Mouse (Mus musculus): Measurements from ENCODE around the gene Adipor2.

Gene Adipor2

GRCm38 (mm10) chr6:119420357-119420756, 2.9 kb upstream of the Adipor2 start:
- no peak for DNase-seq (ENCODE audit: low spot score in 2 of 2)

DNA sequence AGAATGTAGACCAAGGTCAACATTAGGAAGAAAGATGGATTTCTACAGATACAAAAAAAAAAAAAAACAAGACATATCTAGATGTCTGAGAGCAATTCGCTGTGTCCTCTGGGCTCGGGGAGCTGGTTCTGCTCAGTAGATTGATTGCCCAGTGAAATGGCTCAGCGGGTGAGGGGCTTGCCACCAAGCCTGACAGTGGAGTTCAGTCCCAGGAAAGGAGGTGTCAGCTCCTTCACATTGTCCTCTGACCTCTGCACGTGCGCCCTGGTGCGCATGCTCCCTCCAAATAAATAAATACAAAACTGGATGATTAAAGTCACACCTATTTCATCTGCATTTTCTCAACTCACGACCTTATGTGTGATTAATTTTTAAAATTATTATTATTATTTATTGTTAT, 1.9 kb upstream of the Adipor2 start:
- DNase-seq (ENCODE audit: low spot score in 2 of 2) = no peak

DNA sequence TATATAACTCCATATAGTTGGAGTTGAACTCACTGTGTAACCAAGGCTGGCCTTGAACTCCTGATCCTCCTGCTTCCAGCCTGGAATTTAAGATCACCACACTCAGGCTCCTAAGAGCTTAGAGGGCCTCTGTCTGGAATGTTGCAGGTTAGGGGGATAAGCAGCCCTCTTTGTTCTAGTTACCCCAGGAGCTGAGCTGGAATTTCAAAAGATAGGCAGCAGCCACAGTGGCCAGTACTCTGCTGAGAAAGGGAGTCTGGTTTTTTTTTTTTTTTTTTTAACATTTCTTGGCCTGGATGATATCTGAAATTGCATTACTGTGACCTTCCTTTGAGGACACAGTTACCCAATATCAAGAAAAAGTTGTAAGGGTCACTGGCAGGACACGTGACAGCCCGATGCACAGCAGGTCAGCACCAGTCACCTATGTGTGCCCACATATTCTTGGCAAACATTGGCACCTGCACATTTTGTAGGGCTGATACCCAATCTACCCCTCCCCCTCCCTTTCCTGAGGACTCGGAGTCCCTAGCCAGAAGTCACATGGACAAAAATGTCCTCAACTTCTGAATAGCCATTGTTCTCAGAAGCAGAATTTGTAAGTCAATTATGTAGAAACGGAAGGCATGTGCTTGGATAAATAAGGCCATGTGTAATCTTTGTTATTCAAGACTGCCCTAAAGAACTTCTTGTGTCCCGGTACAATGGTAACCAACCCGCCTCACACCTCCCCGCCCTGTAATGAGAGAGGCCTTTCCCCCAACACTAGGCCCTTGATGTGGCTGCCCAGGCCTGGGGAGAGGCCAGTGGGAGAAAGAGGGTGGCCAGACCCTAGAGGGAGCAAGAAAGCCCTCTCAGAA, 1.1 kb upstream of the Adipor2 start:
- no peak for DNase-seq (ENCODE audit: low spot score in 2 of 2)

GRCm38 (mm10) chr6:119417821-119418220, 317 bp upstream of the Adipor2 start:
- no peak for DNase-seq (ENCODE audit: low spot score in 2 of 2)

GRCm38 (mm10) chr6:119416643-119417042, 861 bp downstream of the Adipor2 start:
- DNase-seq (ENCODE audit: low spot score in 2 of 2) = no peak

- peak in 1 of 2 experiments; percentile 39 for DNase-seq (ENCODE audit: low spot score in 2 of 2)
Observed at GRCm38 (mm10) chr6:119414262-119415043, 3.1 kb downstream of the Adipor2 start.

DNA sequence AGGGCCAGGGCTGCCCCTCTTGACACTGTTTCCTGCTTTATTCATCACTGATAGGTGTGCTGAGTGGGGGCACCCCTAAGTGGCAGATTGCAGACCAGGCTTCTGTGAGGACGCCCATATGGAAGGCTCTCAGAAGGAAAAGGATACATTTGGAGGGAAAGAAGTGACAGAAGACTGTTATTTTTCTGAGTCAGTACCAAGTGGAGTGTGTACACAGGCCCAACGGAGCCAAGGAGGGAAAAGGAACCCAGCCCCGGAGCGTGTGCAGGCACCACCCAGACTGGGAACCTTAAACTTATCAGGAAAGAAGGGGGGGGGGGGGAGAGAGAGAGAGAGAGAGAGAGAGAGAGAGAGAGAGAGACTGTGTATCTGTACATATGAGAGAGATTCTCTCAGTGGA, 4.9 kb downstream of the Adipor2 start:
- DNase-seq (ENCODE audit: low spot score in 2 of 2) = no peak

- no peak for DNase-seq (ENCODE audit: low spot score in 2 of 2)
Observed at GRCm38 (mm10) chr6:119411511-119411910, 6.0 kb downstream of the Adipor2 start.

GRCm38 (mm10) chr6:119409766-119410165, 7.7 kb downstream of the Adipor2 start:
- DNase-seq (ENCODE audit: low spot score in 2 of 2) = no peak

- DNase-seq (ENCODE audit: low spot score in 2 of 2) = no peak
Observed at GRCm38 (mm10) chr6:119408582-119408981, 8.9 kb downstream of the Adipor2 start.

GRCm38 (mm10) chr6:119407818-119408217, 9.7 kb downstream of the Adipor2 start:
- DNase-seq (ENCODE audit: low spot score in 2 of 2) = no peak

DNA sequence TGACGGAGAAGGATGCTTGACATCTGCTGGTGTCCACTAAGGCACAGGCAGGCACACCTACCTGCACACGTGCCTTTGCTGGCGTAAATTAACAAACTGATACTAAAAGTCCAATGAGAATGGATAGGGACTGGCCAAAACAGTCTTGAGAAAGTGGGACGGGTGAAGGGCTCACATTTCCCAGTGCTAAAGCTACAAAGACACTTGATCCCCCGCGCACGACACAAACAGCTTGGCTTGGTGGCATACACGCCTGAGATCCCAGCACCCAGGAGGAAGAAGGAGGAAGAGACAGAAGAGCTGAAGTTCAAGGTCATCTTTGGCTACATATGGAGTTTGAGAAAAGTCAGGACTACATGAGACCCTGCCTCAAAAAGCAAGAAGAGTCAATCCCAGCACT, 11.0 kb downstream of the Adipor2 start:
- DNase-seq (ENCODE audit: low spot score in 2 of 2) = no peak

- no peak for DNase-seq (ENCODE audit: low spot score in 2 of 2)
Observed at GRCm38 (mm10) chr6:119405310-119405709, 12.2 kb downstream of the Adipor2 start.

DNA sequence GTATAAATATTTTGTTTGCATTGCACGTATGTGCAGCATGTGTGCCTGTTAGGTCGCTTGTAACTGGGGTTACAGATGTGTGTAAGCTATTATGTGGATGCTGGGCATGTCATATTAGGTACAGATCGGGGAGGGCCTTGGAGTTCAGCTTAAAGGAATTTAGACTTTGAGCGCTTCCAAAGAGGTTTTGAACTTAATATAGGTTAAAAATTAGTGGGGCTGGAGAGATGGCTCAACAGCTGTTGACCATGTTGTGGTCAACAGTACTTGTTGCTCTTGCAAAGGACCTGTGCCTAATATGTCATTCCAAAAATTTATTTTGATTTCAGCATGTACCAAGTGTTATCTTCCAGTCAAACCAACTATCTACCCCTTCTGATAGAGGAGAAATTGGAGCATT, 12.7 kb downstream of the Adipor2 start:
- no peak for DNase-seq (ENCODE audit: low spot score in 2 of 2)

- DNase-seq (ENCODE audit: low spot score in 2 of 2) = no peak
Observed at GRCm38 (mm10) chr6:119402976-119403375, 14.5 kb downstream of the Adipor2 start.

- DNase-seq (ENCODE audit: low spot score in 2 of 2) = no peak
Observed at GRCm38 (mm10) chr6:119401545-119402304, 15.8 kb downstream of the Adipor2 start.

DNA sequence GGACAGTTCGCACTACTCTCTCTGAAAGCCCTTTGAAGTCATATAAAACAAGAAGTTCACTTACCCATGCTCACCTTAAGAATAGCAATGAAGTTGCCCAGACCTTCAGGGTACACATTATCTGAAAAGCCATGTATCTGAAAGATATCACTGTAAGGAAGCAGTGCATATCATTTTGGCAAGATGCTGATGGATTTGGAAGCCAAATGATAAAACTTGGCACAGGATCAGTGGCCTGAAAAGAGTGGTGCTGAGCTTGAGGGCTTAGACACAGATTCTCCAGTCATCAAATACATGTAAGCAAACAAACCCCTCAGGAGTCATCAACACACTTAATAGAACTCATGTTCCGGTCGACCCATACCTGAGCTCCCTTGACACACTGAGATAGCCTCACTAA, 16.9 kb downstream of the Adipor2 start:
- no peak for DNase-seq (ENCODE audit: low spot score in 2 of 2)

GRCm38 (mm10) chr6:119399371-119399770, 18.1 kb downstream of the Adipor2 start:
- DNase-seq (ENCODE audit: low spot score in 2 of 2) = no peak

DNA sequence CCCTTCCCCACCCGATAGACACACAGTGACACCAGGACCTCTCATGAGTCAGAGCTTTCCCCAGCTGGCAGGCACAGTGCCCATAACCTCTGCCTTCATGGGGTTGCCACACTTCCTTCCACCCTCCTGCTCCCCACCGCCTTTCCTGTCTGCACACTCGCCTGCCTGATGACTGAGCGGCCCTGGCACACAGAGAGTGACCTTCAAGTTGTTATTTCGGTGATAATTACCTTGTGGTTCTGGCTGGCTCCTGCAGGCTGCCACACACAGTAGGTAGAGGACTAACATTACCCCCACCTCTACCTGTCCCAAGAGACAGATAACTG, 21.2 kb downstream of the Adipor2 start:
- peak in 1 of 2 experiments; percentile 89 for DNase-seq (ENCODE audit: low spot score in 2 of 2)

DNA sequence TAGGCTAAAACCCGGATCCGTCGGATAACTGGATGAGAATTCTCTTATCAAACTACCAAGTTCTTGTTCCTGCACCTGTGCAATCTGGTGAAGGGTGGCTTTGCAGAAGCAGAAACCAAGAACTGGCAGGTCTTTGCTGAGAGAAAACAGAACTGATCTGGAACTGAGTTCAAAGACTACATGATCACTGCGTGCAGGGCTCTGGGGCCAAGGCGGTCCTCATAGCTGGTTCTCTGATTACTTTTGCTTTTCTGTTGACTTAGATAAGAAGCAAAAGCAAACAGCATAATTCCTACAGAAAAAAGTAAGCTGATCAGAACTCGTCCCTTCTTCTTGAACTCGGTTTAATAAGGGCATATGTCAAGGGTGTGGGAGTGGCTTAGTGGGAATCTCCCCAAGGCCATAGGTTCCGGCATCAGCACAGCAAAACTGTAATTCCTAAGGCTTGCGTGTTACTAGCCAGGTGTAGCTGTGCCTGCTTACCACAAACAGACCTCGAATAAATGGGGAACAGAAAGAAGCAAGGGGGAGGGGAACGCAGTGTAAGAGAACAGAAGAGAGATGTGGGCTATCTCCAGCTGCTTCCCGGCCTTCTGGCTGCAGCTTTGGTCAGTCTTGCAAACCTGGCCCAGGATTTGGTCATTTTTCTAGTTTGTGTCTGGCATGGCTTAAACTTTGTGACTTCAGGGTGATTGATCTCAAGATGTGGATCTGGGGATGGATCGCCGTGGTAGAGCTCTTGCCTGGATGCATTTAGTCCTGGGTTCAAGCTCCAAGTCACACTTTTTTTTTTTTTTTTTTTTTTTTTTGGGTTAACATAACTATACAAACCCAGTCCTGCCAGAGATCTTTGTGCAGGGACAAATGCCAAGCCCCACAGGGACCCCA, 21.8 kb downstream of the Adipor2 start:
- peak in 1 of 2 experiments; percentile 31 for DNase-seq (ENCODE audit: low spot score in 2 of 2)

GRCm38 (mm10) chr6:119392836-119393235, 24.7 kb downstream of the Adipor2 start:
- DNase-seq (ENCODE audit: low spot score in 2 of 2) = peak in 1 of 2 experiments; percentile 45

Data from urinary bladder, adult 18-20 months (tissue).